ENCODE assay signal across 9 mouse cellular contexts in genomic region chr13:58188412-58188811, GRCm38 (mm10). TPM values are rescaled to one million over a fixed set of nuclear protein-coding genes. Genes with fewer than 3 reads are reported as not detected.
A peak's percentile ranks its signal among the peaks of the same experiment; 100 is the strongest.
DNase-seq lines count a peak whose midpoint lies in the region; ATAC-seq and TF ChIP-seq lines count a peak whose summit lies in the region.
"Had no signal": no experiment of that assay in that cellular context is flagged by ENCODE, and none has a peak within 500 bp of the region (broad histone marks: within the 10 kb centered on the region; RNA-seq: fewer than 3 reads in every experiment).

No protein-coding gene starts in this region.

- TF ChIP-seq CTCF in cortical plate, adult 2 months (IDR thresholded peaks at IDR 0.05; ENCODE audit: extremely low read depth, insufficient read depth, low read length), result peak; percentile 83
- peak; percentile 92 for TF ChIP-seq CTCF in kidney, postnatal 0 days (IDR thresholded peaks at IDR 0.05; ENCODE audit: low read depth)
- peak; percentile 82 for TF ChIP-seq CTCF in testis, adult 2 months (IDR thresholded peaks at IDR 0.05; ENCODE audit: control insufficient read depth, insufficient read depth, insufficient replicate concordance, low read depth, low read length)

- WGBS in kidney, postnatal 0 days, result 60% methylated on average over 4 of the region's 4 CpGs
- WGBS in liver, embryonic 11.5 days, result 60% methylated on average over 4 of the region's 4 CpGs
- WGBS in neural tube, embryonic 13.5 days, result 71% methylated on average over 4 of the region's 4 CpGs

- no peak overlapping the region for H3K27ac ChIP-seq in cortical plate, adult 2 months (ENCODE audit: insufficient read depth, low read length)
- no peak overlapping the region for H3K27ac ChIP-seq in kidney, postnatal 0 days
- no peak overlapping the region for H3K27ac ChIP-seq in liver, embryonic 11.5 days (ENCODE audit: low read depth, low read length)
- H3K27ac ChIP-seq in neural tube, embryonic 13.5 days (replicated peaks), result no peak overlapping the region
- no peak overlapping the region for H3K27ac ChIP-seq in testis, adult 2 months (ENCODE audit: control insufficient read depth, insufficient read depth, low read depth, low read length)
- H3K27ac ChIP-seq: embryonic facial prominence, embryonic 15.5 days had no signal

- no peak for TF ChIP-seq POLR2A in cortical plate, adult 2 months (IDR thresholded peaks at IDR 0.05; ENCODE audit: extremely low read depth, insufficient read depth, low read length)
- TF ChIP-seq POLR2A in testis, adult 2 months (IDR thresholded peaks at IDR 0.05; ENCODE audit: control insufficient read depth, low read depth, low read length), result no peak

- DNase-seq in A20 (ENCODE audit: low read depth, low spot score), result peak; percentile 84
- DNase-seq in adrenal gland, adult (ENCODE audit: inconsistent age in 2 of 2, low spot score in 1 of 2), result peak; percentile 70 to 93
- DNase-seq in gastrocnemius, postnatal 36 days, result peak; percentile 75 to 79
- DNase-seq in kidney, postnatal 0 days (ENCODE audit: low spot score), result peak; percentile 86
- DNase-seq in liver, embryonic 11.5 days (ENCODE audit: low spot score), result peak; percentile 78

- no peaks in the 10 kb centered on the region for H3K27me3 ChIP-seq in kidney, postnatal 0 days (ENCODE audit: insufficient read depth, low read length)
- H3K27me3 ChIP-seq in liver, embryonic 11.5 days (replicated peaks; ENCODE audit: control insufficient read depth, insufficient read depth, low read length), result no peaks in the 10 kb centered on the region
- H3K27me3 ChIP-seq in neural tube, embryonic 13.5 days, result no peaks in the 10 kb centered on the region
- H3K27me3 ChIP-seq in testis, adult 2 months (ENCODE audit: control insufficient read depth, insufficient read depth, low read length), result no peaks in the 10 kb centered on the region
- H3K27me3 ChIP-seq: embryonic facial prominence, embryonic 15.5 days had no signal

- no peak for ATAC-seq in kidney, postnatal 0 days (replicated peaks; ENCODE audit: low FRiP score, low read depth)
- peak; percentile 23; the same call in 1 of the 2 replicates for ATAC-seq in liver, embryonic 11.5 days (replicated peaks; ENCODE audit: low FRiP score)
- ATAC-seq in neural tube, embryonic 13.5 days (ENCODE audit: low read depth), result 0 out of 2 replicates have a peak, but pooled peaks have one; percentile 36

- no peaks in the 10 kb centered on the region for H3K9me3 ChIP-seq in kidney, postnatal 0 days (replicated peaks; ENCODE audit: low read length)
- no peaks in the 10 kb centered on the region for H3K9me3 ChIP-seq in liver, embryonic 11.5 days (ENCODE audit: control insufficient read depth, low read length)
- no peaks in the 10 kb centered on the region for H3K9me3 ChIP-seq in neural tube, embryonic 13.5 days
- H3K9me3 ChIP-seq: embryonic facial prominence, embryonic 15.5 days had no signal

- H3K9ac ChIP-seq in kidney, postnatal 0 days (ENCODE audit: low read depth, low read length), result no peak overlapping the region
- H3K9ac ChIP-seq in liver, embryonic 11.5 days (ENCODE audit: low read depth, low read length), result no peak overlapping the region
- no peak overlapping the region for H3K9ac ChIP-seq in neural tube, embryonic 13.5 days
- H3K9ac ChIP-seq: embryonic facial prominence, embryonic 15.5 days had no signal

- H3K36me3 ChIP-seq in kidney, postnatal 0 days (ENCODE audit: insufficient read depth, low read length), result peaks cover 39% of the 10 kb centered on the region
- peaks cover 21% of the 10 kb centered on the region for H3K36me3 ChIP-seq in liver, embryonic 11.5 days (ENCODE audit: control insufficient read depth, insufficient read depth, low read length)
- H3K36me3 ChIP-seq in neural tube, embryonic 13.5 days, result peaks cover 63% of the 10 kb centered on the region
- no peaks in the 10 kb centered on the region; the same call in none of the 2 replicates for H3K36me3 ChIP-seq in testis, adult 2 months (ENCODE audit: control insufficient read depth, insufficient read depth, low read length)

- peaks cover 10% of the 10 kb centered on the region; the same call in 1 of the 2 replicates for H3K4me1 ChIP-seq in cortical plate, adult 2 months (ENCODE audit: control insufficient read depth, insufficient read depth, low read length)
- no peaks in the 10 kb centered on the region for H3K4me1 ChIP-seq in kidney, postnatal 0 days (replicated peaks; ENCODE audit: insufficient read depth, low read length)
- H3K4me1 ChIP-seq in liver, embryonic 11.5 days (replicated peaks; ENCODE audit: control insufficient read depth, insufficient read depth, low read length), result no peaks in the 10 kb centered on the region
- no peaks in the 10 kb centered on the region; the same call in 1 of the 2 replicates for H3K4me1 ChIP-seq in neural tube, embryonic 13.5 days (replicated peaks)
- peaks cover 2% of the 10 kb centered on the region; the same call in 1 of the 2 replicates for H3K4me1 ChIP-seq in testis, adult 2 months (ENCODE audit: control insufficient read depth, insufficient read depth, low read length)
- H3K4me1 ChIP-seq: embryonic facial prominence, embryonic 15.5 days had no signal

- intact Hi-C loops in gastrocnemius, postnatal 36 days (cut with DNase I), result loop anchor here (1.0 to 5.0 kb wide), 2 partner anchors 44 to 176 kb away; no protein-coding TSS in a partner anchor

- H3K4me3 ChIP-seq in cortical plate, adult 2 months (ENCODE audit: insufficient read depth, low read length), result no peak overlapping the region
- H3K4me3 ChIP-seq in kidney, postnatal 0 days (replicated peaks; ENCODE audit: low read depth, low read length), result no peak overlapping the region
- no peak overlapping the region for H3K4me3 ChIP-seq in liver, embryonic 11.5 days (ENCODE audit: low read depth, low read length)
- no peak overlapping the region for H3K4me3 ChIP-seq in neural tube, embryonic 13.5 days
- no peak overlapping the region for H3K4me3 ChIP-seq in testis, adult 2 months (ENCODE audit: control insufficient read depth, low read depth, low read length)
- H3K4me3 ChIP-seq: embryonic facial prominence, embryonic 15.5 days had no signal

- no peak overlapping the region for H3K4me2 ChIP-seq in kidney, postnatal 0 days (ENCODE audit: low read length)
- no peak overlapping the region for H3K4me2 ChIP-seq in liver, embryonic 11.5 days
- no peak overlapping the region for H3K4me2 ChIP-seq in neural tube, embryonic 13.5 days
- H3K4me2 ChIP-seq: embryonic facial prominence, embryonic 15.5 days had no signal

RNA-seq across cellular contexts. Expression of gene Ubqln1, which starts 27.0 kb away (rescaled TPM):
- 112 and 119 TPM in 2 replicates for polyA plus RNA-seq in cortical plate, adult 2 months (2012; rRNA removed)
- total RNA-seq in gastrocnemius, postnatal 36 days (2021), result 10 to 100 TPM; 42.1 to 44.9 TPM
- polyA plus RNA-seq in kidney, postnatal 0 days (2015; fragmentation: Nextera tagmentation; extraction: Ambion mirVana), result 80.6 and 82.1 TPM in 2 replicates
- 95.5 and 103 TPM in 2 replicates for polyA plus RNA-seq in liver, embryonic 11.5 days (2014; fragmentation: Nextera tagmentation; extraction: Ambion mirVana)
- 142 and 154 TPM in 2 replicates for polyA plus RNA-seq in neural tube, embryonic 13.5 days (2015; fragmentation: Nextera tagmentation; extraction: Ambion mirVana)
- 95.2 and 117 TPM in 2 replicates for polyA plus RNA-seq in testis, adult 2 months (2012; rRNA removed)

RNA-seq across cellular contexts. Expression of gene Idnk, which starts 31.0 kb away (rescaled TPM):
- polyA plus RNA-seq in cortical plate, adult 2 months (2012; rRNA removed), result 24.1 and 24.2 TPM in 2 replicates
- 1 to 10 TPM; 8.5 to 8.6 TPM for total RNA-seq in gastrocnemius, postnatal 36 days (2021)
- 48.5 and 48.7 TPM in 2 replicates for polyA plus RNA-seq in kidney, postnatal 0 days (2015; fragmentation: Nextera tagmentation; extraction: Ambion mirVana)
- polyA plus RNA-seq in liver, embryonic 11.5 days (2014; fragmentation: Nextera tagmentation; extraction: Ambion mirVana), result 37.9 and 38.0 TPM in 2 replicates
- 76.8 and 80.8 TPM in 2 replicates for polyA plus RNA-seq in neural tube, embryonic 13.5 days (2015; fragmentation: Nextera tagmentation; extraction: Ambion mirVana)
- polyA plus RNA-seq in testis, adult 2 months (2012; rRNA removed), result 6.0 and 6.7 TPM in 2 replicates
